Mouse (Mus musculus) T-helper 2 cell (primary cell): Measurements from ENCODE around the gene Dusp21.

Source experiments
- in situ Hi-C: fragments of 300-600 bp; cut with MboI, MseI; formaldehyde crosslinking; loops from one replicate; pipeline ENCODE4 v1.15.1; 2025; ENCODE audit warnings: high pct_unique_total_duplicates

Gene Dusp21

GRCm38 (mm10) chrX:18145557-18145956, at the start of gene Dusp21:
Dusp21 (plus strand) TSS chrX:18145857.
- in situ Hi-C loops = no loop called here

- in situ Hi-C loops = loop anchor here (10.0 kb wide), 1 partner anchor 94 kb away; no protein-coding TSS in a partner anchor
Measured at GRCm38 (mm10) chrX:18160734-18161442, 15.2 kb downstream of the Dusp21 start.

GRCm38 (mm10) chrX:18161796-18162191, 16.1 kb downstream of the Dusp21 start:
- in situ Hi-C loops = loop anchor here (10.0 kb wide), 1 partner anchor 93 kb away; no protein-coding TSS in a partner anchor

- in situ Hi-C loops = loop anchor here (10.0 kb wide), 1 partner anchor 92 kb away; no protein-coding TSS in a partner anchor
Measured at GRCm38 (mm10) chrX:18162192-18162857, 16.7 kb downstream of the Dusp21 start, which contains the start of gene Kdm6a. Kdm6a (plus strand) TSS chrX:18162575.

GRCm38 (mm10) chrX:18162861-18163731, 17.4 kb downstream of the Dusp21 start:
- in situ Hi-C loops = loop anchor here (10.0 kb wide), 1 partner anchor 92 kb away; no protein-coding TSS in a partner anchor

GRCm38 (mm10) chrX:18163917-18164624, 18.4 kb downstream of the Dusp21 start:
- in situ Hi-C loops = loop anchor here (10.0 kb wide), 1 partner anchor 91 kb away; no protein-coding TSS in a partner anchor

GRCm38 (mm10) chrX:18165121-18165520, 19.5 kb downstream of the Dusp21 start:
- in situ Hi-C loops = loop anchor here (10.0 kb wide), 1 partner anchor 90 kb away; no protein-coding TSS in a partner anchor

- in situ Hi-C loops = loop anchor here (10.0 kb wide), 1 partner anchor 88 kb away; no protein-coding TSS in a partner anchor
Measured at GRCm38 (mm10) chrX:18166961-18167360, 21.3 kb downstream of the Dusp21 start.

- in situ Hi-C loops = loop anchor here (10.0 kb wide), 1 partner anchor 86 kb away; no protein-coding TSS in a partner anchor
Measured at GRCm38 (mm10) chrX:18168940-18169339, 23.3 kb downstream of the Dusp21 start.

- in situ Hi-C loops = loop anchor here (25.0 kb wide), 1 partner anchor 987 kb away; no protein-coding TSS in a partner anchor
Measured at GRCm38 (mm10) chrX:18174831-18175230, 29.2 kb downstream of the Dusp21 start.

GRCm38 (mm10) chrX:18177803-18178202, 32.1 kb downstream of the Dusp21 start:
- in situ Hi-C loops = loop anchor here (25.0 kb wide), 1 partner anchor 984 kb away; no protein-coding TSS in a partner anchor

- in situ Hi-C loops = loop anchor here (25.0 kb wide), 1 partner anchor 983 kb away; no protein-coding TSS in a partner anchor
Measured at GRCm38 (mm10) chrX:18179492-18179891, 33.8 kb downstream of the Dusp21 start.

GRCm38 (mm10) chrX:18187203-18187602, 41.5 kb downstream of the Dusp21 start:
- in situ Hi-C loops = loop anchor here (25.0 kb wide), 1 partner anchor 975 kb away; no protein-coding TSS in a partner anchor

- in situ Hi-C loops = loop anchor here (25.0 kb wide), 1 partner anchor 974 kb away; no protein-coding TSS in a partner anchor
Measured at GRCm38 (mm10) chrX:18188293-18188692, 42.6 kb downstream of the Dusp21 start.
